In genomic region chr3:86056678-86057077, GRCm38 (mm10) we compare ENCODE assay signal across 12 mouse cellular contexts. TPM values are rescaled to one million over a fixed set of nuclear protein-coding genes. Genes with fewer than 3 reads are reported as not detected.
A peak's percentile ranks its signal among the peaks of the same experiment; 100 is the strongest.
DNase-seq lines count a peak whose midpoint lies in the region; ATAC-seq and TF ChIP-seq lines count a peak whose summit lies in the region.
"Had no signal": no experiment of that assay in that cellular context is flagged by ENCODE, and none has a peak within 500 bp of the region (broad histone marks: within the 10 kb centered on the region; RNA-seq: fewer than 3 reads in every experiment).

No protein-coding gene starts in this region.

- TF ChIP-seq CTCF in liver, adult 2 months (IDR thresholded peaks at IDR 0.05; ENCODE audit: low read depth, low read length): no peak
- TF ChIP-seq CTCF in liver, postnatal 0 days (IDR thresholded peaks at IDR 0.05; ENCODE audit: low read depth): no peak
- no peak for TF ChIP-seq CTCF in gastrocnemius, adult 2 months (IDR thresholded peaks at IDR 0.05)

- no peaks in the 10 kb centered on the region for H3K9me3 ChIP-seq in liver, postnatal 0 days (ENCODE audit: low read length)
- H3K9me3 ChIP-seq in kidney, embryonic 16.5 days (ENCODE audit: low read length): no peaks in the 10 kb centered on the region
- H3K9me3 ChIP-seq: heart, embryonic 15.5 days; liver, embryonic 15.5 days had no signal

- DNase-seq in liver, adult 2 months (ENCODE audit: extremely low read depth, low read depth, low spot score): peak; percentile 77
- no peak for DNase-seq in liver, postnatal 0 days
- peak; percentile 80 for DNase-seq in gastrocnemius, adult 2 months
- DNase-seq in ovary, postnatal 36 days (ENCODE audit: low spot score): peak; percentile 39
- no peak for DNase-seq in cerebellum, adult 11 months
- DNase-seq in right cerebral cortex, adult 18-20 months: no peak
- DNase-seq: thymus, postnatal 14 days had no signal

- no peak overlapping the region for H3K9ac ChIP-seq in liver, adult 2 months (ENCODE audit: low read depth, low read length)
- H3K9ac ChIP-seq in liver, postnatal 0 days (replicated peaks): no peak overlapping the region
- no peak overlapping the region for H3K9ac ChIP-seq in kidney, embryonic 16.5 days (replicated peaks; ENCODE audit: low read length)
- H3K9ac ChIP-seq: heart, embryonic 15.5 days; liver, embryonic 15.5 days had no signal

- 28% methylated on average over 4 of the region's 4 CpGs for WGBS in liver, adult 2 months
- 67% methylated on average over 4 of the region's 4 CpGs for WGBS in liver, postnatal 0 days (ENCODE audit: insufficient replicate concordance)
- WGBS in kidney, embryonic 16.5 days: 68% methylated on average over 4 of the region's 4 CpGs

- H3K4me3 ChIP-seq in liver, adult 2 months (ENCODE audit: insufficient read depth, low read depth, low read length): no peak overlapping the region
- no peak overlapping the region for H3K4me3 ChIP-seq in liver, postnatal 0 days (ENCODE audit: low read depth, low read length)
- no peak overlapping the region for H3K4me3 ChIP-seq in gastrocnemius, adult 2 months
- no peak overlapping the region for H3K4me3 ChIP-seq in kidney, embryonic 16.5 days (ENCODE audit: low read length)
- H3K4me3 ChIP-seq: heart, embryonic 15.5 days; liver, embryonic 15.5 days had no signal

- no peaks in the 10 kb centered on the region for H3K27me3 ChIP-seq in liver, adult 2 months (ENCODE audit: control insufficient read depth, insufficient read depth, low read length)
- no peaks in the 10 kb centered on the region for H3K27me3 ChIP-seq in liver, postnatal 0 days (ENCODE audit: insufficient read depth, low read length)
- no peaks in the 10 kb centered on the region for H3K27me3 ChIP-seq in kidney, embryonic 16.5 days (ENCODE audit: insufficient read depth, low read length)
- H3K27me3 ChIP-seq: heart, embryonic 15.5 days; liver, embryonic 15.5 days had no signal

- no peak for TF ChIP-seq EP300 in liver, postnatal 0 days (IDR thresholded peaks at IDR 0.05; ENCODE audit: low read depth)

- H3K36me3 ChIP-seq in liver, adult 2 months (ENCODE audit: control insufficient read depth, insufficient read depth, low read length): peaks cover 4% of the 10 kb centered on the region
- H3K36me3 ChIP-seq in liver, postnatal 0 days (replicated peaks; ENCODE audit: insufficient read depth, low read length): no peaks in the 10 kb centered on the region; the same call in 1 of the 2 replicates
- H3K36me3 ChIP-seq in kidney, embryonic 16.5 days (ENCODE audit: insufficient read depth, low read length): 0 out of 2 replicates have a peak, but pooled peaks cover 4% of the 10 kb centered on the region
- H3K36me3 ChIP-seq: heart, embryonic 15.5 days; liver, embryonic 15.5 days had no signal

- no peak overlapping the region for H3K27ac ChIP-seq in liver, adult 2 months (replicated peaks; ENCODE audit: insufficient read depth, low read depth, low read length)
- no peak overlapping the region for H3K27ac ChIP-seq in liver, postnatal 0 days (ENCODE audit: low read depth)
- peak overlapping the region; percentile 68 for H3K27ac ChIP-seq in gastrocnemius, adult 2 months
- no peak overlapping the region for H3K27ac ChIP-seq in kidney, embryonic 16.5 days (ENCODE audit: low read length)
- H3K27ac ChIP-seq: heart, embryonic 15.5 days; liver, embryonic 15.5 days had no signal

- TF ChIP-seq POLR2A in liver, adult 2 months (IDR thresholded peaks at IDR 0.05; ENCODE audit: extremely low read depth, insufficient read depth, low read length): no peak

- H3K4me2 ChIP-seq in liver, postnatal 0 days (ENCODE audit: low read depth, low read length): no peak overlapping the region
- H3K4me2 ChIP-seq in kidney, embryonic 16.5 days (replicated peaks; ENCODE audit: low read depth, low read length): no peak overlapping the region
- H3K4me2 ChIP-seq: heart, embryonic 15.5 days; liver, embryonic 15.5 days had no signal

- intact Hi-C loops in gastrocnemius, adult 2 months (cut with DNase I): no loop called here

- H3K79me2 ChIP-seq in liver, adult 2 months (ENCODE audit: control insufficient read depth, insufficient read depth, low read length): peaks cover 9% of the 10 kb centered on the region; the same call in 1 of the 2 replicates

- ATAC-seq in liver, postnatal 0 days: no peak
- ATAC-seq in kidney, embryonic 16.5 days (ENCODE audit: low FRiP score, low TSS enrichment): peak; percentile 70; the same call in 1 of the 2 replicates
- ATAC-seq in activated CD4-positive, CD25-positive, alpha-beta regulatory T cell, adult 4 months: no peak

- peaks cover 3% of the 10 kb centered on the region for H3K4me1 ChIP-seq in liver, adult 2 months (ENCODE audit: control insufficient read depth, insufficient read depth, low read length)
- H3K4me1 ChIP-seq in liver, postnatal 0 days (ENCODE audit: insufficient read depth): no peaks in the 10 kb centered on the region
- 0 out of 2 replicates have a peak, but pooled peaks cover 5% of the 10 kb centered on the region for H3K4me1 ChIP-seq in kidney, embryonic 16.5 days (ENCODE audit: insufficient read depth, low read length)
- H3K4me1 ChIP-seq: heart, embryonic 15.5 days; liver, embryonic 15.5 days had no signal

RNA-seq across cellular contexts. Expression of gene Prss48, which starts 54.4 kb away (rescaled TPM):
- not detected in 2 replicates for total RNA-seq in liver, adult 2 months (2014; rRNA removed)
- not detected in 2 replicates for polyA plus RNA-seq in liver, adult 2 months (2012; rRNA removed)
- not detected in 2 replicates for polyA plus RNA-seq in liver, postnatal 0 days (2015; fragmentation: Nextera tagmentation; extraction: Ambion mirVana)
- total RNA-seq in gastrocnemius, adult 2 months (2021): not detected
- 0.19 and 0.27 TPM in 2 replicates for polyA plus RNA-seq in kidney, embryonic 16.5 days (2015; fragmentation: Nextera tagmentation; extraction: Ambion mirVana)
- not detected for polyA plus RNA-seq in activated CD4-positive, CD25-positive, alpha-beta regulatory T cell, adult 4 months (2017; shearing (Covaris generic))
- polyA plus RNA-seq: cerebellum, adult 2 months; heart, embryonic 15.5 days; liver, embryonic 15.5 days had no signal

Comparison
In these comparisons a context has a peak if more than half of its experiments do, and no peak if none do; other contexts are left out.
1. DNase-seq: peak in liver, adult 2 months (single experiment), gastrocnemius, adult 2 months (single experiment) and ovary, postnatal 36 days (single experiment); none in liver, postnatal 0 days (single experiment), cerebellum, adult 11 months (single experiment) and right cerebral cortex, adult 18-20 months (single experiment).